Mouse (Mus musculus) limb, embryonic 11.5 days (tissue): ENCODE data around the gene Acp7. TPM values are rescaled to one million over a fixed set of nuclear protein-coding genes. Genes with fewer than 3 reads are reported as not detected.

Experiments
- microRNA-seq: library from miRNA; unstranded; fragments of <30 nt; microRNA quantifications from one replicate; pipeline ENCODE4, GENCODE M21; 2016
- polyA plus RNA-seq: library from polyadenylated mRNA; unstranded; fragments of >200 nt; fragmentation: Nextera tagmentation; extraction: Ambion mirVana; gene quantifications from 2 replicates; pipeline ENCODE4 v1.2.1, GENCODE M21; 2014

The Acp7 gene
- polyA plus RNA-seq, 1 experiment from 2014 or later, result not detected

Small RNA genes lying within 50 kb of the gene (microRNA-seq; reads per million reads assigned to microRNA genes)
- not detected for gene Mir7049

Other genes starting within 250 kb of the Acp7 start
- gene Med29, start 238.6 kb downstream of the Acp7 start, polyA plus RNA-seq, result 51.5 and 53.5 TPM in 2 replicates
- 83.5 and 94.9 TPM in 2 replicates for gene Paf1, start 238.4 kb downstream of the Acp7 start, polyA plus RNA-seq
- 5.8 and 7.5 TPM in 2 replicates for gene Gmfg, start 193.9 kb downstream of the Acp7 start, polyA plus RNA-seq
- gene Lrfn1, start 179.4 kb downstream of the Acp7 start, polyA plus RNA-seq, result 5.8 and 6.3 TPM in 2 replicates
- not detected in 2 replicates for gene Ifnl2, start 120.9 kb downstream of the Acp7 start, polyA plus RNA-seq
- not detected in 2 replicates for gene Ifnl3, start 108.5 kb downstream of the Acp7 start, polyA plus RNA-seq
- not detected in 2 replicates for gene Sycn, start 90.4 kb downstream of the Acp7 start, polyA plus RNA-seq
- not detected in 2 replicates for gene Nccrp1, start 84.1 kb downstream of the Acp7 start, polyA plus RNA-seq
- gene Samd4b, start 33.2 kb downstream of the Acp7 start, polyA plus RNA-seq, result 37.5 and 37.6 TPM in 2 replicates
- 37.4 and 44.5 TPM in 2 replicates for gene Pak4, start 33.1 kb downstream of the Acp7 start, polyA plus RNA-seq
- gene Fbxo27, start 61.5 kb upstream of the Acp7 start, polyA plus RNA-seq, result 5.9 and 6.2 TPM in 2 replicates
- gene Fbxo17, start 85.5 kb upstream of the Acp7 start, polyA plus RNA-seq, result 15.9 and 16.4 TPM in 2 replicates
- gene Mrps12, start 110.5 kb upstream of the Acp7 start, polyA plus RNA-seq, result 146 and 156 TPM in 2 replicates
- gene Sars2, start 110.7 kb upstream of the Acp7 start, polyA plus RNA-seq, result 34.9 and 35.8 TPM in 2 replicates
- not detected in 2 replicates for gene Ccer2, start 124.8 kb upstream of the Acp7 start, polyA plus RNA-seq
- 68.8 and 69.8 TPM in 2 replicates for gene Sirt2, start 135.4 kb upstream of the Acp7 start, polyA plus RNA-seq
- gene Nfkbib, start 136.2 kb upstream of the Acp7 start, polyA plus RNA-seq, result 40.3 and 44.4 TPM in 2 replicates
- 2.0 and 3.2 TPM in 2 replicates for gene Rinl, start 157.6 kb upstream of the Acp7 start, polyA plus RNA-seq
- gene Hnrnpl, start 177.2 kb upstream of the Acp7 start, polyA plus RNA-seq, result 362 and 390 TPM in 2 replicates
- gene Ech1, start 193.9 kb upstream of the Acp7 start, polyA plus RNA-seq, result 93.2 and 94.7 TPM in 2 replicates
- 1.9 and 2.2 TPM in 2 replicates for gene Lgals4, start 202.5 kb upstream of the Acp7 start, polyA plus RNA-seq
- gene Lgals7, start 232.5 kb upstream of the Acp7 start, polyA plus RNA-seq, result 1.3 and 2.6 TPM in 2 replicates